Mouse (Mus musculus): ENCODE measurements around the gene Myh9.
"Not testable (repeated sequence)": the region's sequence is repeated elsewhere in the genome, so short reads cannot be mapped to it uniquely, and the experiment has no call there.

The Myh9 gene

DNA sequence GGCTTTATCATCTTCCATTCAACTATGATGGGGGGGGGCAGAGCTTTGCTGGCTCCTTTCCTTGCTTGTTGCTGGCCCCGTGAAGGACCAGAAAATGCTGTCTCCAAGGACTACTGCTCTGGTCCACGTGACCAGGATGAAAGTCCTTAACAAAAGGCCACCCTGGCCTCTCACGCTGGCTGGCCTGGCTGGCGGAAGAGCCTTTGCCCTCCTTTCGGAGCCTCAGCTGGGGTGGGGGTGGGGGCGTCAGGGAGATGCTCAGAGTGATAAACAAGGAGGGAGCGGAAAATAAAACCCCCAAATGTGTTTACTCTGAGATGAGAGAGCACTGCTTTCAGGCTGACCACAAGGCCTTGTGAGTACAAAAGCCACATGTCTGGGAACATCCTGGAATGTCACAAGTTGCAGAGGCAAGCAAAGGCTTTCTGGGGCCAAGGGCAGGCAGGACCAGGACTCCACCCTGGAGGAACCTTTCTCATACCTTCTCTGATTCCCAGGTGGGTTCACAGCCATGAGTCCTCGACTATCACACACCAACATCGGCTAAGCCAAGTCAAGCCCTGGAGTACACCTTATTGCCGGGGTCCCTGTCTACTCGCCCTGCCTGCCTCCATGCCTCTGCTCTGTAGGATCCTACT, 24.7 kb upstream of the Myh9 start:
- no peak for DNase-seq

DNA sequence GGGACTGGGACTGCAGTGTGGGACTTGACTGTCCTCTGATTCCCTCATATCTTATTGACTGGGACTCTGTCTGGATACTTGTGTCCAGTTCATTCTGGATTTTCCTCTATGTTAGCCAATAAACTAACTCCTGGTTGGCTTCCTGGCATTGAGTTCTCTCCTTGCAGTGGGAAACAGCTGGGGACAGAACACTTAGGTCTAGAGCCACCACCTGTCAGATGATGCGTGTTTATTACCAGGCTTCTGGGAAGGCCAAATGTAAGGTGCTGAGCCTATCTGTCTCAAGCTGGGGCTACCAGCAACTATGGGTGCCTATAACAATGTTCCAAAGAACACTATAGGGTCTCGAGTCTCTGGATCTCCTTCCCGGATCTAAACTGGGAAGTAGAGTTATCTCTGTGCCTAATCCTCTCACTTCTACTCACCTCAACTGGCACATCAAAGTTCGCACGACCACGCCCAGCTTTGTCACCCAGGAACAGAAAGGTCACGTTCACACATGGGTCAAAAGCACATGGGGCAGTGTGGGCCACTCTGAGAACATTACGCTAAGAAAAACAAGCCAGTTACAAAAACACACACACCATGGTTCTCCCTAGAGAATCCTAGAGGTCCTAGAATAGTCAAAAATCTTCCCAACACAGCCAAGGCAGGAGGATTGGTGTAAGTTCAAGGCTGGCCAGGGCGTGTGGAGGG, 22.2 kb upstream of the Myh9 start:
- no peak for DNase-seq

DNA sequence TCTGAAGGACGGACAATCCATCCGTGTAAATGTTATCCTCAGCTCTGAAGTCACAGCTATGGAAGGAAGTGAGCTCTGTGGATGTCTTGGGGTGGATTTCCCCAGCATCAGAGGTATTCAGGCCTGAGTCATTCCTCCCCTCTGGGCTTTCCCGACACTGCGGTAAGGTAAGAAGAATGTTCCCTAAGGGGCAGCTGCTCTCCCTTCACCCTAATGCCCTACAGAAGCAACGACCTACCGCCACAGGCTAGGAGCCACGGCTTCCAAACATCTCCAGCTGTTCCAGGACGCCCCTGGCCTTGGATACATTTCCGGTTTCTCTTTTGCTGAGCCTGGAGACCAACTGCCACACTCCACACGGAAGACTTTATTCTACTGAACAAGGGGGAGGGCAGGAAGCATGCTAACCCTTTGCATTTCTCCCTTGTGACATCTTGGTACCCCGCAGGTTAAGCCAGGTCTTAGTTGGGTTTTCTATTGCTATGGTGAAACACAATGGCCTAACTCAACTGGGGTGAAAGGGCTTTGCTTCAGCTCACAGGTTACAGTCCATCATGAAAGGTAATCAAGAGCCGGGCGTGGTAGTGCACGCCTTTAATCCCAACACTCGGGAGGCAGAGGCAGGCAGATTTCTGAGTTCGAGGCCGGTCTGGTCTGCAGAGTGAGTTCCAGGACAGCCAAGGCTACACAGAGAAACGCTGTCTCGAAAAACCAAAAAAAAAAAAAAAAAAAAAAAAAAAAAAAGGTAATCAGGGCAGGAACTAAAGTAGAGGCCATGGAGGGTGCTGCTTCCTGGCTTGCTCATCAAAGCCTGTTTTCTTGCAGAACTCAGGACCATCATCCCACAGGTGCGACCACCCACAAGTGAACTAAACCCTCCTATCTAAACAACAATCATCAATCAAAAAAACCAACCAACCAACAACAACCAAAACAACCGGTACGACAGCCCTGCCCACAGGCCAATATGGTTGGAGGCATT, 21.3 kb upstream of the Myh9 start:
- DNase-seq, result no peak

DNA sequence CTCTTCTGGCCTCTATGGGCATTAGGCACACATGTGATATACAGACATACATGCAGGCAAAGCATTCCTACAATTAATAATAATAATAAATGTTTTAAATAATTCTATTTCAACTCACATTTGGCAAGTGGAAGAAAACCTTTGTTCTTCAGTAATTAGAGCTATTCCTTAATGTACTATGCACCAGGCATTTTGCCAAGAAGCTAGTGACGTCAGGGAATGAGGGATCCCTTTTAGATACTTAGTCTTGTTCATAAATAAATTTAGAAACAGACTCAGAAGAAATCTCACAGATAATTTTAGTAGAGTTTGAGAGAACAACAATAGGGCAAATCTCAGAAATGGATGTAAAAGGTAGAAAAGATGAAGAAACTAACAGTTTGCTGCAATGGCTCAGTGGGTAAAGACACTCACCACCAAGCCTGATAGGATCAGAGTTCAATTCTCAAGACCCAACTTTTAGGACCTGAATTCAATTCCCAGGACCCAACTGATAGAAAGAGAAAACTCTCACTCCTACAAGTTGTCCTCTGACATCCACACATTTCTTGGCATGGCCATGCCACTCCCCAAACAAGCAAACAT, 18.2 kb upstream of the Myh9 start:
- no peak for DNase-seq

DNA sequence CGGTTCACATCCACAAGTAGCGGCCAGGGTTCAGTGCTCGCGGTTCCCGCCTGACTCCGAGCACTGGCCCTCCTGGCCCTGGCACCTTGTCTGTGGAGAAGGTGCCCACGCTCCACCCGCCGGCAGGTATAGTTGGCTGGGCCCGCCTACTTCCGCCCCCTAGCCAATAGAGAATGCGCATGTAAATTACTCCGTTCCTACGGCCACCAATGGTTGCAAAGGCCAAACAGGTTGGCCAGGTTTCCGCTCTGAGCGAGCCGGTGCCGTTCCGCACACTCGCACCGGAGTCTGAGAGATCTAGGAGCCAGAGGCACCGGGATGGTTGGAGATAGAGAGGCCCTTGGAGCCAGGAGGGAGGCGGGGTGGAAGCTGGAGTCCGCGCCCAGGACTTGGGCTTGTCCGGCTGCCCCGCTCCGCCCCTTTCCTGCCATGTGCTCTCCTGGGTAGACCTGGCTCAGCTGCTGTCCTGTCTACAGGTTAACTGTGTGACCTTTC, 15.7 kb upstream of the Myh9 start:
- peak; percentile 85 for DNase-seq

DNA sequence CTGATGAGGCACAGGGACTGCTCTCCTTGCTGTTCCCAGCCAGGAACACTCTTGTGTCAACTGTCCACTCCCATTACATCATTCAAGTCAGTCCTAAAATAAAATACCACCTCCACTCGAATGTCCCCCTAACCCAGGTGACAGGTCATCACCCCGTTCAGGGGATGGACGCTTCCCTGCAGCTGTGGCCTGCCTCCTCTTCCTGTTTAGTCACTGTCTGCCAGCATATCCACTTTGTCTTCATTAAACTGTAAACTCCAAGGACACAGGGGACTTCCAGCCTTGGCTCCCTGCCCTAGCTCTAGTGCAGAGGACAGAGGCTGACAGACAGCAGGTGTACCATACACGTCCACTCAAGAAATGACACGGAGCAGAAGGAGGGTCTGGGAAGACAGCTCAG, 14.6 kb upstream of the Myh9 start:
- no peak for DNase-seq

DNA sequence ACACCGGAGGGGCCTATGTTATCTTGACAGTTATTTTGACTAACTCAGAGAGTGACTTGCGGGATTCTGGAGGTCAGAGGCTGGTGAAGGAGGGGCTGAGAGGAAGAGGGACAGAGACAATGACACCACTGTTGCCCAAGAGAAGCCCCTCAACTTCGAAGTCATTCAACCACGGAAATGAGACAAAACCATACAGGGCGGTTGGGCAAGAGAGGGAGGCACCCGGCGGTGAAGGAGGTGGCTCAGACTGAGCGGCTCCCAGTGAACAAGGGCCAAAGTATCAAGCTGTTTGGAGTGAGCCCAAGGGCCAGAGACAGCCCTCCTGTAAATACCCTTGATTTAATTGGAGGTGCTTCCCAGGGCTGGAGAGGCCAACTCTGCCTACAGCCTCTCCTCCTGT, 13.3 kb upstream of the Myh9 start:
- DNase-seq, result no peak

DNA sequence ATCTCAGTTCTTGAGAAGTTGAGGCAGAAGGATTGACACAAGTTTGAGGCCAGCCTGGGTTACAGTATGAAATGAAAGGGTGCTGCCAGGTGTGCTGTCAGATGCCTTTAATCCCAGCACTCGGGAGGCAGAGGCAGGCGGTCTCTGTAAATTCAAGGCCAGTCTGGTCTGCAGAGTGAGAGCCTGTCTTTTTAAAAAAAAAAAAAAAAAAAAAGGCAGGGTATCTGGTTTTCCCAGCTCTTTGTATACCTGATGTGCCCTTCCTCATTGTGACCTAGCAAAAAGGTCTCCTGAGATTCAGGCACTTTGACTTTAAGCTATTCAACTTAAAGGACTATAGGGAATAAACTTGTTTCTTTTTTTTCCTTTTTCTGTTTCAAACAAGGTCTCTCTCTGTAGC, 10.0 kb upstream of the Myh9 start:
- no peak for DNase-seq

DNA sequence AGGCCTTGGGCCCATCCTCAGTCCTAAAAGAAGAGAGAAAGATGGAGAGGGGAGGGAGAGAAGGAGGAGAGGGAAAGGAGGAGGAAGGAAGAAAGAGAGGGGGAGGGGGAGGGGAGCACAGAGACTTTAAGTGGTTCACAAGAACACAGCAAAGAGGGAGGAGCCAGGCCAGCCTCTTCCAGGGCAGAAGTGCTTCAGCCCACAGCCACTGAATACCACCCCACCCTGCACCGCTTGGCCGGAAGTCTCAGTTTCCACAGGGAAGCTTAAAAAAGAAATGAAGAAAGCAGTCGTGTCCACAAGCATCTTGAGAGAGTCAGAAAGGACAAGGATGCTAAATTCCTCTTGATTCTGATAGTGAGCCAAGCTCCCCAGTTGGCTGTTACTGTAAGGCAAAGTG, 9.2 kb upstream of the Myh9 start:
- no peak for DNase-seq

DNA sequence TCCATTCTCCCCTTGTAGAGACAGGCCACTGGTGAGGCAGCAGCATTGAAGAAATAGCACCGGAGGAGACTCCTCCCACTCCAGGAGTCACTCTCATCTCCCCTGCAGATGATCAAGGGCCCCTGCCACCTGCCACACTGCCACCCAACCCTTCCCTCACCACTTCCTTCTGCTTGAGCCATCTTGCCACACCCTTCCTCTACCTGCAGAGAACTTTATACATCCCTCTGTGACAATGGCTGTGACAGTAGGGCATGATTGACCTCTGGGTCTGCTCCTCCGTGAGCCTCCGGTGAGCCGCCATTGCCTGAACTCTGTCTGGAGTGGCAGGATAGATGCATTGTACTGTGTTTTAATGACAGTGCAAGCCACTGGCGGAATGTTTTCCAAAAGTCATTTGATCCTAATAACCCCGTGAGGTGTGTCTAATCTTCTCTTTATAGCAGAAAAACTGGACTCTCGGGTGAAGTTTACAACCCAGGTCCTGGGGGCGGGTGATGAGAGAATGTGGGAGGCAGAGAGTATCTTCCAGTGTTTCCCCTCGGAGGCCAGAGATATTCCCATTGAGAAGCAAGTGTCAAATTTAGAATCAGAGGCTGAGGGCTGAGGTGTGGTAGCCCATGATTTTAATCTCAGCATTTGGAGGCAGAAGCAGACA, 7.7 kb upstream of the Myh9 start:
- no peak for DNase-seq

DNA sequence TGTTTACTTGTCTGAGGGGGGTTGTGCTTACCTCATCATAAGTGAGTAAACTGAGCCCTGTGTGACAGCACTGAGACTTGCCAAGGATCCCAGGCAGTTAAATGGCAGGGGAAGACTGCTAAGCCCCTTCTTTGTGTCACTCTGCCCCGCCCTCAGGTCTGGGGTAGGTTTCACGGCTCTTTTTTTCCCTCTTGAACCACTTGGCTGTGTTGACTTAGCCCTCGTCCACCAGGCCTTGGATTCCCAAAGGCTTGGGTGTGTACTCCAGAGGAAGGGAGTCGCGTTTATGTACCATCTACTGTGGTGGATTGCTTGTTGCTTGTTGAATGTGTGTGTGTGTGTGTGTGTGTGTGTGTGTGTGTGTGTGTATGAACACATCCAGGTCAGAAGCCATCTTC, 7.1 kb upstream of the Myh9 start:
- no peak for DNase-seq

DNA sequence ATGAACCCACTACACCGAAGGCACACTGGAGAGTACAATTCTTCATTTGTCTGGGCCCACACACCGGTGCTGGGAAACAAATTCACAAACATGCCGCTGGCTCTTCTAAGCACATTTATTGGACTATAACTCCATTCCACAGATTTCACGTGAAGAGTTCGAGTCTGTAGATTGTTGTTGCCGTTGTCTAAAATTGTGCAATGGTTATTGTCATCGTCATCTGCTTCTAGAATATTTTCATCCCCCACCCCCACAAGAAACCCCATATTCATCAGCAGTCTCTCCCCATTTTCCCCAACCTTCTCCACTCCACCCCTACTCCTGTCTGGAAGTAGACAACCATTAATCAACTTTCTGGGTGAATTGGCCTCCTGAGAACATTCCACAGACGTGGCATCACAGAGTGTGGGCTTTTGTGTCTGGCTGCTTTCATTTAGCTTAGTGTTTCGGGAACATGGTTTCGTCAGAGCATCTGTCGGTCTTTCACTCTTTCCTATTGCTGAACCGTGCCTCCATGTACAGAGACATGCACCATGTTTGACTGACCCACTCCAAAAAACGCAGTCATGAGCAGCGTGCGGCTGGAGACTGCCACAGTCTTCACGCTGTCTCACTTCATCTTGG, 6.6 kb upstream of the Myh9 start:
- DNase-seq, result no peak

DNA sequence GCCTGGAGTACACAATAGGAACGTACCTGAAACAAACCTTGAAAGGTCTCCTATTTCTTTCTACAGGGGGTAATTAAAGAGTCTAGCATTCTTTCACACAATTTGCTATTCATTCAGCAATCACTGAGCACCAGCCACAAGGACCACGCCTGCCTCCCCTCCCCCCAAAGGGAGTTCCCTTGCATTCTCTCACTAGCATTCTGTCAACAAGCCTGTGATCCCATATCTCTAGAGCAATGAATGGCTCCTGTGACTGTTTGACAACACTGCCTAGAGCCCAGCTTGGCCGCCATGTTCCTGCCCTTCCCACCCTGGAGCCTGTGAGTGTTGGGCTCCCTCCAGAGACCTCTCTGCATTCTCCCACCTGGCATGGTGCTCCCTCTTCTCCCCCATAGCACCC, 5.9 kb upstream of the Myh9 start:
- DNase-seq, result no peak

DNA sequence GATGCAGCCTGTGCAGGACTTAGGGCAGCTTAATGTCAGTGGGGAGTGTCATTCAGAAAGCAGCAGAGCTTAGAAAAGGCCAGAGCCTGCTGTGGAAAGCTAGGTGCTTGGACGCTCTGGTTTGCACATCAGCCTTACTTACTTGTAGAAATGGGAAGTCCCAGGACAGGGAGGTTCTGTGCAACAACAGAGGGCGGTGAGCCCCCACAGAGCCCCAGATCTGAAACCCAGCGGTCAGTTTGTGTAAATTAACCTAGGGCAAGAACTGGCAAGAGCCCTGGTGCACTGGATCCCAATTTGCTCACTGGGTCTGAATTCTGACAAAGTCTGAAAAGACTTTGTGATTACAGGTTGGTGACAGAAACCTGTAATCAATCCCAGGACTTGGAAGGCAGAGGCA, 5.1 kb upstream of the Myh9 start:
- no peak for DNase-seq

DNA sequence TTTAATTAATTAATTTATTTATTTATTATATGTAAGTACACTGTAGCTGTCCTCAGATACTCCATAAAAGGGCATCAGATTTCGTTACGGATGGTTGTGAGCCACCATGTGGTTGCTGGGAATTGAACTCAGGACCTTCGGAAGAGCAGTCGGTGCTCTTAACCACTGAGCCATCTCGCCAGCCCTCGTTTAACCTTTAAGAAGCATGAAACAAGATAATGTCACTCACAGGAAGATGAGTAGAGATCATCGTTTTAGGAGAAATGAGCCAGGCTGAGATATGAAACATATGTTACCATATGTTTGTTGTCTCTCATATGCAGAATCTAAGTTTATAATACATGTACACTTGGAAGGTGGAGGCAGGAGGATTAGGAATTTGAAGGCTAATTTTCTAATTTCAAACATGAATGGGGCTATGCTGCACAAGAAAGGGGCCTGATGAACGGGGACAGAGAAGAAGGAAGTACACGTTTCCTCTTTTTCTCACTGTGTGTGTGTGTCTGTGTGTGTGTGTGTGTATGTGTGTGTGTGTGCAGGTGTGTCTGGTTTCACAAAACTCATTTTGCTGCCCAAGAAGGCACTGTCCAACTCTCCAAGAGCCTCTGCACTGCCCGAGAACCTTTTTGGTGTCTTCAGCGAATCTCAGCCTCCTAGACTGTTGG, 4.1 kb upstream of the Myh9 start:
- DNase-seq, result not testable (repeated sequence)

DNA sequence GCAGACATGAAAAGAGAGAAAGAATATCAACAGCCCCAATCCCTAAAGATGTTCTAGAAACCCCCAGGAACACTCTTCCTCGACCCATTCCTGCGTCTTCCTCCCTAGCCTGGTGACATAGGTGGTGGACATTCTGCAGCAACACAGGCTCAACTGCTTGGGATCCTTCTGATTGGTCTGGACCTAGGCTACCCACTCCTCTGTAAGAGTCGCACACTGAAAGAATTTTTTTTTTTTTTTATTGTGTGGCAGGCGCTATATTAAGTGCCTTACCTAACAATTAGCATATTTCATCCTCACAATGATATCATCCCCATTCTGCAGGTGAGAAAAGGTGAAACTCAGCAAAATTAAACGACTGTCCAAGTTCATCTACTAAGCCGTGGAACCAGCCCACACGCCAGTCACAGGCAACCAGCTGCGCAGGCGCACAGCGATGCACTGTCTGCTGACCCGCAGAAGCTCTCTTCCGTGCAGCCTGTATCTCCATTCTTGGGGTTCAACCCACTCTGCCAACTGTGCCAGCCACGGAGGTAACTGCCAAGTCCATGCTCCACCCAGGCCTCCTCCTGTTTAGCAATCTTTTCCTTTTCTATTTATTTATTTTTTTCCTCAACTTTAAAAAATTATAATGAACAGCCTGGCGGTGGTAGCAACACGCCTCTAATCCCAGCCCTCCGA, 3.1 kb upstream of the Myh9 start:
- DNase-seq, result no peak

DNA sequence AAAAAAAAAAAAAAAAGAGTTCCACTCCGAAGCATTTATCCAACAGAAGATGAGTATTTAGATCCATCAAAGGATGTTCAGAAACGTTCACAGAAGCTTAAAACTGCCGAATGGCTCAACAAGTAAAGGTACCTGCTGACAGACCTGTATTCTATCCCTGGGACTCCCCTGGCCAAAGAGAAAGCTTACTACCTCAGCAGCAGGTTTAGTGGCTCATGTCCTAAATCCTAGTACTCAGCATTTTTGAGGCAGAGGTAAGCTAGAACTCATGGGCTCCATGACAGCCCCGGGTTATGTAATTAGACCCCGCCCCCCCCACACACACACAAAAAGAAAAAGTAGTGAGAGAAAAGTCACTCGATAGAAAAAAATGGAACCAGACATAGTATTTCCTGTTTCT, 2.1 kb upstream of the Myh9 start:
- DNase-seq, result no peak

DNA sequence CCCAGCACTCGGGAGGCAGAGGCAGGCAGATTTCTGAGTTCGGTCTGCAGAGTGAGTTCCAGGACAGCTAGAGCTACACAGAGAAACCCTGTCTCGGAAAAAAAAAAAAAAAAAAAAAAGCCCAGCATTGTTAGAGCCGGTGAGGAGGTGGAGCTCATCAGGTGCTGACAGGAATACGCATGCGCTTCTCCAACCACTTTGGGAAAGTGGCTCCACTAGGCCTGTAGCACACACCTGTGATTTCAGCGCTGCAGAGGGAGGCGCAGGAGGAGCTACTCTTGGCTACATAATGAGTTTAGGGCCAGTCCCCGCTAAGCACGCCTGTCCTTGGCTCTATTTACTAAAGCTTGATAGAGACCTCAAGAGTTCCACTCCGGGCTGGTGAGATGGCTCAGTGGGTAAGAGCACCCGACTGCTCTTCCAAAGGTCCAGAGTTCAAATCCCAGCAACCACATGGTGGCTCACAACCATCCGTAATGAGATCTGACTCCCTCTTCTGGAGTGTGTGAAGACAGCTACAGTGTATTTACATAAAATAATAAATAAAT, 1.6 kb upstream of the Myh9 start:
- not testable (repeated sequence) for DNase-seq

DNA sequence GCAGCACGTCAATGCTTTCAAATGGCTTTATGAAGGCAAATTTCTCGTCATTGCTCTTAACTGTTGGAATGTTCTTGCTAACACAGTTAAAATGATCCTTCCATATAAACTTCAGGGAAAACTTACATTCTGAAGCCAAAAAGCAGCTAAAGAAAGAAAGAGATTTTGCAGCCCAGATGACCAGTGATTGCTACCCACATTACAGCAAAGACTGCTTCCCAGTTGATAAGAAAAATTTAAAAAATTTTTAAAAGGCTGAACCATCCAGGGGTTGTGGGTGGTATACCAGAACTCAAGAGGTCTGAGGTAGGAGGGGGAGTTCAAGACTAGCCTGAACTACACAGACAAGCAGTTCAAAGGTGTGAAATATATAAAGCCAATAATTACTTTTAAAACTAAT, 1.1 kb upstream of the Myh9 start:
- DNase-seq, result no peak

DNA sequence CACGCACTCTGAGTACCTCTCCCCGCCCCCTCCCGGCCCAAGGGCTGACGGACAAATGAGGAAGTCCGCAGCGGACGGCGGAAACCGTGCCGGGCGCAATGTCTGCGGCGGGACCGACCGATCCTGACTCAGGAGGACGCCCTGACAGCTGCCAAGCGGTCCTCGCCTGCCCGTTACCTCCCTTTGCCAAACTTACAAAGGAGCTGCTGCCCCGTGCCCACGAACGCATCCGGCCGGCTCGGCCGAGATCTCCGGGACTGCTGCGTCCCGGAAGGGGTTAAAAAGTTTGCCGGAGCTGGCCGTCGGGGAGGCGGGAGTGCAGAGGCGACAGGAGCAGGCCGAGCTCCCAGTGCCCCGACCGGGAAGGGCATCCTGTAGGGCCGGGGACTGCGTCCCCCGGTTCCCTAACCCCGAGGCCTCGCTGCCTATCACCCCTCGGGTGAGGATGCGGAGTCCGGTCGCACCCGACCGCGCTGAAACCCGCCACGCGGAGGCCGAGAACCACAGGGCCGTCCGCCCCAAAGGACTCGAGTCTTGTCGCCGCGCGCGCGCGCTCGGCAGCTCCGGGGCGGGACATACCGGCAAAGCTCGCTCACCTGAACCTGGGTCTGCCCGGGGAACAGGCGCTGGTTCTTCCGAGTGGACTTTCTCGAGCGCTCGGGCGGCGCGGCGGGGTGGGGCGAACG, 471 bp downstream of the Myh9 start:
- peak; percentile 70 for DNase-seq
